Mouse (Mus musculus) MN1 (cell line): ENCODE results near the gene Bglap3.

ENCODE experiments used
- DNase-seq: peaks from one replicate; pipeline ENCODE4 v3.0.0-alpha.2; 2016; ENCODE audit warnings: low spot score

The Bglap3 gene

GRCm38 (mm10) chr3:88335436-88336053 lies 37.0 kb downstream of the Bglap3 start:
- peak; percentile 38 for DNase-seq

- DNase-seq: no peak
Observed at GRCm38 (mm10) chr3:88334902-88335435, 37.6 kb downstream of the Bglap3 start.

DNA sequence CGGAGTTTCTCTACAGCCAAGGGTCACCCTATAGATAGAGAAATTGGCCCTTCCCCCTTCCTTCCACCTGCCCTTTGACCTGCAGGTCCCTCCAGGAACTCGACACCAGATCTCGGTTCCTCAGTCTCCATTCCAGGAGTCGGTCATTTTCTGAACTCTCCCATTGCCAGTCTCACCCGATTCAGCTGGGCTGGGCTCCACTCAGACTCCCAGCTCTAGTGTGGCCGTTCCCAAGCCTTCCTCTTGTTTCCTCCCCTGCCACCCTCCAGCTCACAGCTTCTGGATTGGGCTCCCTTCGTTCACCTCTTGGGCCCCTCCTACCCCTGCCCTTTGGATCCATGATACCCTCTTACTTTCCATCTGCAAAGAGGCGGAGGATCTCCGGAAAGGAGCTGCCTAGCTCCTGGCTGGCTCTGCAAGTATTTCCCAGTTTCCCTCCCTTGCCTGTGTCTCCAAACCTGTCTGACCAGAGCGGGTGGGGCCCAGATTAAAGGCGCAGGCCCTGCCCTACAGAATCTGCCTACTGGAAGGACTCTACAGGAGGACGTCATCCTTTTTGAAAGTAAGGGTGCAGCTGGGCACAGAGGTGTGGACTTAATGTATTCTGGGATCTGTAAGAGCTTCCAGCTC lies 38.4 kb downstream of the Bglap3 start:
- no peak for DNase-seq

GRCm38 (mm10) chr3:88331282-88331681 lies 41.3 kb downstream of the Bglap3 start:
- peak; percentile 58 for DNase-seq

GRCm38 (mm10) chr3:88328956-88329355 lies 43.6 kb downstream of the Bglap3 start:
- no peak for DNase-seq

- DNase-seq: no peak
Observed at GRCm38 (mm10) chr3:88324951-88325405, 47.6 kb downstream of the Bglap3 start, which contains the start of gene Glmp. Gene Glmp (plus strand): TSS chr3:88325023.
